Mouse (Mus musculus) ES-E14 (cell line): ENCODE data around the gene Zfp536. TPM values are rescaled to one million over a fixed set of nuclear protein-coding genes. Genes with fewer than 3 reads are reported as not detected.
"Not testable (repeated sequence)": the region's sequence is repeated elsewhere in the genome, so short reads cannot be mapped to it uniquely, and the experiment has no call there.

Experiments used
- DNase-seq: peaks from one replicate; pipeline ENCODE4 v3.0.0-alpha.2; 2013; ENCODE audit warnings: low read depth, low spot score
- H3K27ac ChIP-seq: 2 replicates; pipeline ENCODE4 v1.5.1; 2012; ENCODE audit warnings: low read depth, mild to moderate bottlenecking, low read length, moderate library complexity, mixed read lengths; ENCODE audit not compliant: poor library complexity, insufficient read depth, severe bottlenecking
- H3K36me3 ChIP-seq: 2 replicates; pipeline ENCODE4 v1.6.1; 2012; ENCODE audit warnings: mild to moderate bottlenecking, low read length, moderate library complexity, mixed read lengths; ENCODE audit not compliant: control insufficient read depth, poor library complexity, insufficient read depth, severe bottlenecking
- H3K4me1 ChIP-seq, 2 experiments: fragments of 150-350 bp in 1 of 2; sonication (generic) in 1 of 2; 2 replicates each; pipeline ENCODE4 v1.6.1; 2012; ENCODE audit warnings: low read length in 2 of 2, mild to moderate bottlenecking in 1 of 2, mixed read lengths in 1 of 2; ENCODE audit not compliant: control insufficient read depth in 2 of 2, insufficient read depth in 2 of 2, poor library complexity in 1 of 2
- H3K4me3 ChIP-seq, 2 experiments: fragments of 150-350 bp in 1 of 2; sonication (generic) in 1 of 2; 2 replicates each; pipeline ENCODE4 v1.5.1; 2012; ENCODE audit warnings: low read length in 2 of 2, low read depth in 1 of 2, mild to moderate bottlenecking in 1 of 2, mixed read lengths in 1 of 2; ENCODE audit not compliant: insufficient read depth in 1 of 2, poor library complexity in 1 of 2, severe bottlenecking in 1 of 2
- H3K9ac ChIP-seq: 2 replicates; pipeline ENCODE4 v1.6.1; 2012; ENCODE audit warnings: low read depth, mild to moderate bottlenecking, low read length, mixed read lengths; ENCODE audit not compliant: poor library complexity, insufficient read depth, severe bottlenecking
- H3K9me3 ChIP-seq: fragments of 150-350 bp; sonication (generic); 2 replicates; pipeline ENCODE4 v1.6.1; 2012; ENCODE audit warnings: low read depth, mild to moderate bottlenecking, low read length; ENCODE audit not compliant: control insufficient read depth, insufficient read depth
- CHD2 ChIP-seq: IDR thresholded peaks from 2 replicates; pipeline ENCODE4 v1.6.1; 2014; ENCODE audit warnings: mild to moderate bottlenecking, low read depth, low read length, inconsistent platforms
- HCFC1 ChIP-seq: IDR thresholded peaks from 2 replicates; pipeline ENCODE4 v1.6.1; 2012; ENCODE audit warnings: low read length, inconsistent platforms, borderline replicate concordance; ENCODE audit not compliant: insufficient read depth
- MAFK ChIP-seq: IDR thresholded peaks from 2 replicates; pipeline ENCODE4 v1.6.1; 2014; ENCODE audit warnings: mild to moderate bottlenecking, low read depth, low read length, inconsistent platforms; ENCODE audit not compliant: insufficient read depth
- ZC3H11A ChIP-seq: IDR thresholded peaks from 2 replicates; pipeline ENCODE4 v1.6.1; 2012; ENCODE audit warnings: low read depth, mild to moderate bottlenecking, inconsistent platforms, low read length, borderline replicate concordance
- ZNF384 ChIP-seq: IDR thresholded peaks from 2 replicates; pipeline ENCODE4 v1.6.1; 2012; ENCODE audit warnings: low read depth, low read length, inconsistent platforms
- in situ Hi-C, 2 experiments: fragments of 600-800 bp; cut with MboI; formaldehyde crosslinking; loops; one replicate each; pipeline ENCODE4 v1.15.1; 2025; ENCODE audit warnings: low sequenced_read_pairs in 2 of 2, inconsistent platforms in 1 of 2; ENCODE audit not compliant: unreplicated experiment in 2 of 2
- total RNA-seq: library from RNA; depleted of rRNA; stranded (reverse); fragments of 300-350 nt; gene quantifications from 2 replicates; pipeline ENCODE4 v1.2.3, GENCODE M21; 2012

Gene Zfp536
- total RNA-seq, 1 experiment, result 2.2 TPM

DNA sequence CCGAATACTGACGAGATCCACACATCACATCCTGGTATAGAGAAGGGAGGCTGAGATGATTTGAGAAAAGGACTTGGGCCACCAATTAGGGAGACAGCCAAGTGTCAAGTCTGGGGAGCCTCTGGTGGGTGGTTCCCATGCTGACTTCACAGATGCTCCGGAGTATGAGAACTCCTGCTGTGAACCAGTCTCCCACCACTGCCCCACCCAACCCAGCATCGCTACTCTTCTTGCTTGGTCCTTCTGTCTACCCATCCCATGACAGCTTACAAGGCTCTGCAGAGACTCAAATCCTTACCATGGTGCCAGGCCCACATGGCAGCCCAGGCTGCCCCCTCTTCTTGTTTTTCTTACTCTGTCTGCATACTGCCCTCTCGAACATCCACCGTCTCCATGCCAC lies 165.5 kb downstream of the Zfp536 start:
- Histone ChIP-seq H3K4me1 (no peaks in the 10 kb centered on the region), H3K36me3 (no peaks in the 10 kb centered on the region), H3K27ac (no peak overlapping the region), H3K9me3 (no peaks in the 10 kb centered on the region), H3K4me3 (no peak overlapping the region), H3K9ac (no peak overlapping the region)
- TF ChIP-seq MAFK, result no peak
- TF ChIP-seq ZC3H11A, result no peak
- no peak for TF ChIP-seq ZNF384
- no peak for TF ChIP-seq HCFC1
- TF ChIP-seq CHD2, result no peak
- in situ Hi-C loops, result no loop called here
- no peak for DNase-seq

GRCm38 (mm10) chr7:37606472-37606871 lies 167.0 kb downstream of the Zfp536 start:
- no peak overlapping the region for H3K9ac ChIP-seq
- no peak for TF ChIP-seq MAFK
- TF ChIP-seq CHD2, result no peak
- TF ChIP-seq ZC3H11A, result peak; percentile 67; the same call in 1 of the 2 replicates
- TF ChIP-seq HCFC1, result no peak
- DNase-seq, result peak; percentile 30
- H3K4me3 ChIP-seq, result no peak overlapping the region
- H3K36me3 ChIP-seq, result no peaks in the 10 kb centered on the region
- in situ Hi-C loops, result no loop called here
- no peaks in the 10 kb centered on the region for H3K9me3 ChIP-seq
- no peaks in the 10 kb centered on the region for H3K4me1 ChIP-seq
- no peak overlapping the region for H3K27ac ChIP-seq

DNA sequence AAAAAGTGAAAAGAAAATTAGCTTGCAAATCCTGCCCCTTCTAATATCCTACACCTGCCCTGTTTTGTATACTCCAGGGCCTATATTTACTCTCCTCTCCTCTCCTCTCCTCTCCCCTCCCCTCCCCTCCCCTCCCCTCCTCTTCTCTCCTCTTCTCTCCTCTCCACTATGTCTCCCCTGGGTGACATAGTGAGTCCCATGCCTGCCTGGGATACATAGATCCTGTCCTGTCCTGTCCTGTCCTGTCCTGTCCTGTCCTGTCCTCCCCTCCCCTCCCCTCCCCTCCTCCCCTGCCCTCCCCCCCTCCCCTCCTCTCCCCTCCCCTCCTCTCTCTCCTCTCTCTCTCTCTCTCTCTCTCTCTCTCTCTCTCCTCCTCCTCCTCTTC lies 169.9 kb downstream of the Zfp536 start:
- H3K4me1 ChIP-seq, DNase-seq, H3K9ac ChIP-seq, in situ Hi-C loops, H3K4me3 ChIP-seq, H3K36me3 ChIP-seq, H3K9me3 ChIP-seq, H3K27ac ChIP-seq: not testable (repeated sequence)

DNA sequence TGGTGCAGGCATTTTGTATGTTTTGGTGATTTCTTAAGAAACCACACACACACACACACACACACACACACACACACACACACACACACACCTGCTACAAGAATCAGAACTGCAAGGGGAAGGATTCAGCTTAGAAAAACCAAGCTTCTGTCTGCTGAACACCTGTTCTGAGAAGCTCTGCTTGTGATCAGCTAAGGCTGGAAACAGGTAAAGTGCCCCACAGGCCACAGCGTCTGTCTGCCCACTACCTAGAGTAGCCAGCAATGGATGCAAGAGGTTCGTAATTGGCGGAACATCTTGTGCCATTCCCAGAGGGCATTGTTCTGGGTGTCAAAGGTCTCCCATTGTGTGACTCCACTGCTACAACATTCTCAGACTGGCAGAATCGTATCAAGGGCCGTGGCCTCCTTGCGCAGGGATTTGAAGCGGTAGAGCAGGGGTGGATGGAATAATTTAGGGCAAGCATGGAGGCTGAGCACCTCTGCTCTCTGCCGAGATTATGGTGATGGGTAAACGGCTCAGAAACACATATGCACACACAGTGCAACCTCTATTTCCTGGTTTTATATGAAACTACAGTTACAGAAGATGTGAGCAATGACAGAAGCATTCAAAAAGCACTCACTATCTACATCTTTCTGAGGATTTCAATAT lies 170.4 kb downstream of the Zfp536 start:
- DNase-seq, result no peak
- H3K36me3 ChIP-seq, result no peaks in the 10 kb centered on the region
- H3K4me1 ChIP-seq, result no peaks in the 10 kb centered on the region
- in situ Hi-C loops, result no loop called here
- no peak overlapping the region; the same call in 1 of the 2 replicates for H3K27ac ChIP-seq
- H3K9ac ChIP-seq, result no peak overlapping the region
- no peaks in the 10 kb centered on the region for H3K9me3 ChIP-seq
- TF ChIP-seq MAFK (no peak), HCFC1 (no peak), ZC3H11A (no peak), CHD2 (no peak), ZNF384 (no peak)
- no peak overlapping the region for H3K4me3 ChIP-seq

DNA sequence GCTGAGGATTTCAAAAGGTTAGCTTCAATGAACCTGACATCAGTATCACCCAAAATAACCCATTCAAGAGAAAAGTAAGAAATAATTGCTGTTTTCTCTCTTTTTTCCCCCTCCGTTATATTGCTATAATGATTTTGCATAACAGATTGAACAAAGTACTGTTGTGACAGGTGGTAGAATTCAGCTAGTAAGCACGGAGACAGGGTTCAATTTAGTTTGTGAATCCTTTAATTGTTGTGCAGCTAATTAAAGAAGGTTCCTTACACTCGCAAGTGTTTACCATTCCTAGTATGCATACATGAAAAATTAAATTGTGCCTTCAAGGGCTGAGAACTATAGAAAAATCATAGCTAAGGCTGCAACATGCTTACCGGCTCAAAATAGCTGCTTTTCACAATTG lies 173.1 kb downstream of the Zfp536 start:
- H3K36me3 ChIP-seq, result no peaks in the 10 kb centered on the region
- no peak overlapping the region for H3K4me3 ChIP-seq
- H3K9ac ChIP-seq, result no peak overlapping the region
- no peaks in the 10 kb centered on the region for H3K4me1 ChIP-seq
- TF ChIP-seq MAFK (no peak), ZC3H11A (no peak), HCFC1 (no peak), ZNF384 (no peak), CHD2 (no peak)
- no peaks in the 10 kb centered on the region for H3K9me3 ChIP-seq
- in situ Hi-C loops, result no loop called here
- no peak for DNase-seq
- H3K27ac ChIP-seq, result no peak overlapping the region
